Mouse (Mus musculus): ENCODE measurements around the gene Zfp451. TPM values are rescaled to one million over a fixed set of nuclear protein-coding genes. Genes with fewer than 3 reads are reported as not detected.
"Not testable (repeated sequence)": the region's sequence is repeated elsewhere in the genome, so short reads cannot be mapped to it uniquely, and the experiment has no call there.

Zfp451 gene
- total RNA-seq (2021) = 10 to 100 TPM; 45.7 to 46.4 TPM
- long read RNA-seq, experiment 1, full-length matches to known transcripts = 8 of 15 reads
- long read RNA-seq, experiment 1, partial matches to known transcripts = 0 of 15 reads
- long read RNA-seq, experiment 1, other reads (novel, unspliced or antisense) = 7 of 15 reads
- long read RNA-seq, experiment 2, full-length matches to known transcripts = 8 of 29 reads
- long read RNA-seq, experiment 2, partial matches to known transcripts = 10 of 29 reads
- long read RNA-seq, experiment 2, other reads (novel, unspliced or antisense) = 11 of 29 reads

GRCm38 (mm10) chr1:33813868-33814794 is at the start of gene Zfp451:
Gene Zfp451 (minus strand): TSS chr1:33814595.
- DNase-seq (ENCODE audit: low spot score in 2 of 2) = peak; percentile 68 to 87

- no peak for DNase-seq (ENCODE audit: low spot score in 2 of 2)
These were observed 32.4 kb upstream of the Zfp451 start for GRCm38 (mm10) chr1:33846807-33847206.

- DNase-seq (ENCODE audit: low spot score in 2 of 2) = no peak
These were observed 29.4 kb upstream of the Zfp451 start for GRCm38 (mm10) chr1:33843823-33844222.

- not testable (repeated sequence) for DNase-seq (ENCODE audit: low spot score in 2 of 2)
These were observed 24.6 kb upstream of the Zfp451 start for GRCm38 (mm10) chr1:33838952-33839351.

GRCm38 (mm10) chr1:33830586-33830985 is 16.2 kb upstream of the Zfp451 start:
- DNase-seq (ENCODE audit: low spot score in 2 of 2) = no peak

GRCm38 (mm10) chr1:33817931-33818330 is 3.5 kb upstream of the Zfp451 start:
- DNase-seq (ENCODE audit: low spot score in 2 of 2) = no peak

- DNase-seq (ENCODE audit: low spot score in 2 of 2) = no peak
These were observed 914 bp downstream of the Zfp451 start for GRCm38 (mm10) chr1:33813495-33813867.

- DNase-seq (ENCODE audit: low spot score in 2 of 2) = no peak
These were observed 11.1 kb downstream of the Zfp451 start for GRCm38 (mm10) chr1:33803323-33803722.

GRCm38 (mm10) chr1:33799620-33800019 is 14.8 kb downstream of the Zfp451 start:
- DNase-seq (ENCODE audit: low spot score in 2 of 2) = no peak

- no peak for DNase-seq (ENCODE audit: low spot score in 2 of 2)
These were observed 25.9 kb downstream of the Zfp451 start for GRCm38 (mm10) chr1:33788493-33788892.

GRCm38 (mm10) chr1:33788072-33788471 is 26.3 kb downstream of the Zfp451 start:
- no peak for DNase-seq (ENCODE audit: low spot score in 2 of 2)

GRCm38 (mm10) chr1:33784561-33784960 is 29.8 kb downstream of the Zfp451 start:
- DNase-seq (ENCODE audit: low spot score in 2 of 2) = no peak

GRCm38 (mm10) chr1:33776175-33776611 is 38.2 kb downstream of the Zfp451 start:
- DNase-seq (ENCODE audit: low spot score in 2 of 2) = no peak

- no peak for DNase-seq (ENCODE audit: low spot score in 2 of 2)
These were observed 42.3 kb downstream of the Zfp451 start for GRCm38 (mm10) chr1:33772106-33772505.

- no peak for DNase-seq (ENCODE audit: low spot score in 2 of 2)
These were observed 42.8 kb downstream of the Zfp451 start for GRCm38 (mm10) chr1:33771621-33772020.

- no peak for DNase-seq (ENCODE audit: low spot score in 2 of 2)
These were observed 45.6 kb downstream of the Zfp451 start for GRCm38 (mm10) chr1:33768827-33769226.

- DNase-seq (ENCODE audit: low spot score in 2 of 2) = no peak
These were observed 46.2 kb downstream of the Zfp451 start for GRCm38 (mm10) chr1:33768091-33768787.

- DNase-seq (ENCODE audit: low spot score in 2 of 2) = no peak
These were observed 47.6 kb downstream of the Zfp451 start for GRCm38 (mm10) chr1:33766520-33767508.

GRCm38 (mm10) chr1:33765468-33766080 is 48.8 kb downstream of the Zfp451 start:
- no peak for DNase-seq (ENCODE audit: low spot score in 2 of 2)

GRCm38 (mm10) chr1:33763826-33764225 is 50.6 kb downstream of the Zfp451 start:
- no peak for DNase-seq (ENCODE audit: low spot score in 2 of 2)
